Mouse (Mus musculus) kidney, adult 2 months (tissue): Measurements from ENCODE around the gene Shmt1. TPM values are rescaled to one million over a fixed set of nuclear protein-coding genes. Genes with fewer than 3 reads are reported as not detected.

Experiments used
- DNase-seq: peaks from one replicate; pipeline ENCODE4 v3.0.0; 2021
- H3K27ac ChIP-seq: fragments of 200-500 bp; 2 replicates; pipeline ENCODE4 v1.5.1; 2012; ENCODE audit warnings: low read depth, low read length, control low read depth, inconsistent platforms; ENCODE audit not compliant: insufficient read depth
- H3K27me3 ChIP-seq: fragments of 200-500 bp; replicated peaks from 2 replicates; pipeline ENCODE4 v1.6.1; 2012; ENCODE audit warnings: mild to moderate bottlenecking, moderate library complexity, low read length, inconsistent platforms; ENCODE audit not compliant: control insufficient read depth, insufficient read depth
- H3K36me3 ChIP-seq: fragments of 200-500 bp; 2 replicates; pipeline ENCODE4 v1.6.1; 2012; ENCODE audit warnings: mild to moderate bottlenecking, moderate library complexity, low read length, inconsistent platforms; ENCODE audit not compliant: control insufficient read depth, insufficient read depth
- H3K4me1 ChIP-seq: fragments of 200-500 bp; 2 replicates; pipeline ENCODE4 v1.6.1; 2011; ENCODE audit warnings: low read length; ENCODE audit not compliant: control insufficient read depth, insufficient read depth
- H3K4me3 ChIP-seq: fragments of 200-500 bp; 2 replicates; pipeline ENCODE4 v1.5.1; 2011; ENCODE audit warnings: mild to moderate bottlenecking, low read depth, low read length, control low read depth; ENCODE audit not compliant: insufficient read depth
- CTCF ChIP-seq: fragments of 200-500 bp; conservative IDR thresholded peaks from 2 replicates; pipeline ENCODE4 v1.5.1; 2011; ENCODE audit warnings: low read depth, mild to moderate bottlenecking, control low read depth, low read length, moderate library complexity, mixed read lengths; ENCODE audit not compliant: insufficient read depth, insufficient read length
- POLR2A ChIP-seq: fragments of 200-500 bp; IDR thresholded peaks from one replicate; pipeline ENCODE4 v1.6.1; 2011; ENCODE audit warnings: low read depth, low read length, control low read depth
- WGBS: fragments of 180-500 bp; shearing (Covaris S2); methylation state at CpG from one replicate; pipeline ENCODE4 v1.1.7; 2018; 5-methylcytosine and 5-hydroxymethylcytosine counted together
- polyA plus RNA-seq: library from polyadenylated mRNA; depleted of rRNA; stranded (reverse); fragments of >200 nt; gene quantifications from 2 replicates; pipeline ENCODE4 v1.2.3, GENCODE M21; 2012

Gene Shmt1
- polyA plus RNA-seq, 1 experiment: 108 TPM

- no peak overlapping the region for H3K4me3 ChIP-seq
- H3K27ac ChIP-seq: no peak overlapping the region
- DNase-seq: peak; percentile 42
- H3K4me1 ChIP-seq: peaks cover 7% of the 10 kb centered on the region; the same call in 1 of the 2 replicates
- 49% methylated on average over 2 of the region's 2 CpGs for WGBS
- H3K27me3 ChIP-seq: no peaks in the 10 kb centered on the region
- TF ChIP-seq POLR2A: no peak
- no peak for TF ChIP-seq CTCF
- H3K36me3 ChIP-seq: peaks cover 7% of the 10 kb centered on the region; the same call in 1 of the 2 replicates
Measured at GRCm38 (mm10) chr11:60790472-60790871, 21.0 kb downstream of the Shmt1 start.

GRCm38 (mm10) chr11:60787595-60787994 lies 23.9 kb downstream of the Shmt1 start:
- Histone ChIP-seq H3K36me3 (peaks cover 6% of the 10 kb centered on the region; the same call in 1 of the 2 replicates), H3K27ac (no peak overlapping the region), H3K4me1 (peaks cover 7% of the 10 kb centered on the region; the same call in 1 of the 2 replicates), H3K27me3 (no peaks in the 10 kb centered on the region), H3K4me3 (no peak overlapping the region)
- WGBS: 39% methylated on average over 1 of the region's 1 CpGs
- no peak for TF ChIP-seq POLR2A
- no peak for DNase-seq

GRCm38 (mm10) chr11:60784179-60784922 lies 27.2 kb downstream of the Shmt1 start:
- H3K36me3 ChIP-seq: peaks cover 6% of the 10 kb centered on the region; the same call in 1 of the 2 replicates
- H3K27me3 ChIP-seq: no peaks in the 10 kb centered on the region
- no peak for TF ChIP-seq POLR2A
- TF ChIP-seq CTCF: no peak
- peaks cover 21% of the 10 kb centered on the region; the same call in 1 of the 2 replicates for H3K4me1 ChIP-seq
- no peak overlapping the region for H3K27ac ChIP-seq
- H3K4me3 ChIP-seq: no peak overlapping the region
- no peak for DNase-seq
- 86% methylated on average over 8 of the region's 8 CpGs for whole genome bisulfite sequencing

- 56% methylated on average over 10 of the region's 10 CpGs for WGBS
- H3K27me3 ChIP-seq: no peaks in the 10 kb centered on the region
- TF ChIP-seq CTCF (no peak), POLR2A (no peak)
- H3K36me3 ChIP-seq: no peaks in the 10 kb centered on the region
- H3K27ac ChIP-seq: no peak overlapping the region
- peak overlapping the region; percentile 18; the same call in 1 of the 2 replicates for H3K4me3 ChIP-seq
- peaks cover 35% of the 10 kb centered on the region for H3K4me1 ChIP-seq
- DNase-seq: no peak
Measured at GRCm38 (mm10) chr11:60779673-60780189, 31.8 kb downstream of the Shmt1 start.

- TF ChIP-seq POLR2A (no peak), CTCF (no peak)
- WGBS: 22% methylated on average over 16 of the region's 16 CpGs
- peaks cover 35% of the 10 kb centered on the region for H3K4me1 ChIP-seq
Measured at GRCm38 (mm10) chr11:60777801-60778370, 33.6 kb downstream of the Shmt1 start.

GRCm38 (mm10) chr11:60776829-60777740 lies 34.4 kb downstream of the Shmt1 start, which contains the start of the genes Top3a and Smcr8:
Top3a (minus strand) TSS chr11:60777365.
Smcr8 (plus strand) TSS chr11:60777524.
- under 1% methylated on average over 62 of the region's 62 CpGs for WGBS
- peak; percentile 59 for TF ChIP-seq POLR2A
- TF ChIP-seq CTCF: no peak
- peak within 1 kb of the TSS; percentile 63 for H3K4me3 ChIP-seq
- no peaks in the 10 kb centered on the region for H3K27me3 ChIP-seq
- peak within 1 kb of the TSS; percentile 93 for H3K27ac ChIP-seq
- peak; percentile 94 for DNase-seq
- no peaks in the 10 kb centered on the region for H3K36me3 ChIP-seq
- H3K4me1 ChIP-seq: peaks cover 35% of the 10 kb centered on the region

More at GRCm38 (mm10) chr11:60777801-60778370, 33.6 kb downstream of the Shmt1 start:
- H3K36me3 ChIP-seq: no peaks in the 10 kb centered on the region
- no peak for DNase-seq
- peak overlapping the region; percentile 93 for H3K27ac ChIP-seq
- H3K4me3 ChIP-seq: peak overlapping the region; percentile 63
- H3K27me3 ChIP-seq: no peaks in the 10 kb centered on the region
